Mouse (Mus musculus): Measurements from ENCODE around the gene Cope. TPM values are rescaled to one million over a fixed set of nuclear protein-coding genes. Genes with fewer than 3 reads are reported as not detected.

The Cope gene
- polyA plus RNA-seq (2015; fragmentation: Nextera tagmentation; extraction: Ambion mirVana) = 261 and 268 TPM in 2 replicates

GRCm38 (mm10) chr8:70302358-70302890 lies at the start of gene Cope, which contains the start of gene Ddx49:
TSS of gene Cope (plus strand) at chr8:70302518.
TSS of gene Ddx49 (minus strand) at chr8:70302489.
- H3K27me3 ChIP-seq (ENCODE audit: control insufficient read depth, insufficient read depth, low read depth, low read length) = no peaks in the 10 kb centered on the region
- peaks cover 16% of the 10 kb centered on the region for H3K36me3 ChIP-seq (ENCODE audit: control insufficient read depth, insufficient read depth, low read length)
- H3K4me2 ChIP-seq (ENCODE audit: low read length) = peak within 1 kb of the TSS; percentile 96
- ATAC-seq = peak; percentile 92
- H3K4me3 ChIP-seq (ENCODE audit: low read depth, low read length) = peak within 1 kb of the TSS; percentile 85
- H3K9me3 ChIP-seq (replicated peaks; ENCODE audit: control insufficient read depth, low read length, poor library complexity, severe bottlenecking) = no peaks in the 10 kb centered on the region
- WGBS = under 1% methylated on average over 40 of the region's 40 CpGs
- peak within 1 kb of the TSS; percentile 78 for H3K9ac ChIP-seq (ENCODE audit: low read depth, low read length)
- H3K27ac ChIP-seq (ENCODE audit: low read length) = peak within 1 kb of the TSS; percentile 81
- peaks cover 24% of the 10 kb centered on the region for H3K4me1 ChIP-seq (ENCODE audit: control insufficient read depth, insufficient read depth, low read length)

- WGBS = 83% methylated on average over 1 of the region's 1 CpGs
- no peaks in the 10 kb centered on the region for H3K27me3 ChIP-seq (ENCODE audit: control insufficient read depth, insufficient read depth, low read depth, low read length)
- H3K9me3 ChIP-seq (replicated peaks; ENCODE audit: control insufficient read depth, low read length, poor library complexity, severe bottlenecking) = no peaks in the 10 kb centered on the region
- no peaks in the 10 kb centered on the region for H3K4me1 ChIP-seq (ENCODE audit: control insufficient read depth, insufficient read depth, low read length)
- no peak for ATAC-seq
- H3K4me3 ChIP-seq (ENCODE audit: low read depth, low read length) = no peak overlapping the region
- H3K4me2 ChIP-seq (ENCODE audit: low read length) = no peak overlapping the region
- no peak overlapping the region for H3K27ac ChIP-seq (ENCODE audit: low read length)
- peaks cover 64% of the 10 kb centered on the region for H3K36me3 ChIP-seq (ENCODE audit: control insufficient read depth, insufficient read depth, low read length)
- no peak overlapping the region for H3K9ac ChIP-seq (ENCODE audit: low read depth, low read length)
Observed at GRCm38 (mm10) chr8:70254628-70255027, 47.7 kb upstream of the Cope start.

GRCm38 (mm10) chr8:70257456-70257855 lies 44.9 kb upstream of the Cope start:
- Histone ChIP-seq H3K27ac (ENCODE audit: low read length) (no peak overlapping the region), H3K4me1 (ENCODE audit: control insufficient read depth, insufficient read depth, low read length) (no peaks in the 10 kb centered on the region), H3K4me3 (ENCODE audit: low read depth, low read length) (no peak overlapping the region), H3K9ac (ENCODE audit: low read depth, low read length) (no peak overlapping the region), H3K4me2 (ENCODE audit: low read length) (no peak overlapping the region), H3K27me3 (ENCODE audit: control insufficient read depth, insufficient read depth, low read depth, low read length) (no peaks in the 10 kb centered on the region), H3K9me3 (replicated peaks; ENCODE audit: control insufficient read depth, low read length, poor library complexity, severe bottlenecking) (no peaks in the 10 kb centered on the region), H3K36me3 (ENCODE audit: control insufficient read depth, insufficient read depth, low read length) (peaks cover 66% of the 10 kb centered on the region)
- no peak for ATAC-seq
- 90% methylated on average over 3 of the region's 3 CpGs for WGBS

- Histone ChIP-seq H3K9me3 (replicated peaks; ENCODE audit: control insufficient read depth, low read length, poor library complexity, severe bottlenecking) (no peaks in the 10 kb centered on the region), H3K27ac (ENCODE audit: low read length) (no peak overlapping the region), H3K4me2 (ENCODE audit: low read length) (no peak overlapping the region), H3K27me3 (ENCODE audit: control insufficient read depth, insufficient read depth, low read depth, low read length) (no peaks in the 10 kb centered on the region), H3K4me3 (ENCODE audit: low read depth, low read length) (no peak overlapping the region), H3K4me1 (ENCODE audit: control insufficient read depth, insufficient read depth, low read length) (no peaks in the 10 kb centered on the region), H3K9ac (ENCODE audit: low read depth, low read length) (no peak overlapping the region), H3K36me3 (ENCODE audit: control insufficient read depth, insufficient read depth, low read length) (peaks cover 66% of the 10 kb centered on the region)
- ATAC-seq = no peak
- 95% methylated on average over 5 of the region's 5 CpGs for WGBS
Observed at GRCm38 (mm10) chr8:70258600-70258999, 43.7 kb upstream of the Cope start.

GRCm38 (mm10) chr8:70259043-70259442 lies 43.3 kb upstream of the Cope start:
- H3K4me3 ChIP-seq (ENCODE audit: low read depth, low read length) = no peak overlapping the region
- 98% methylated on average over 2 of the region's 2 CpGs for WGBS
- H3K4me1 ChIP-seq (ENCODE audit: control insufficient read depth, insufficient read depth, low read length) = no peaks in the 10 kb centered on the region
- no peak for ATAC-seq
- no peaks in the 10 kb centered on the region for H3K27me3 ChIP-seq (ENCODE audit: control insufficient read depth, insufficient read depth, low read depth, low read length)
- H3K36me3 ChIP-seq (ENCODE audit: control insufficient read depth, insufficient read depth, low read length) = peaks cover 71% of the 10 kb centered on the region
- H3K27ac ChIP-seq (ENCODE audit: low read length) = no peak overlapping the region
- H3K9me3 ChIP-seq (replicated peaks; ENCODE audit: control insufficient read depth, low read length, poor library complexity, severe bottlenecking) = no peaks in the 10 kb centered on the region
- no peak overlapping the region for H3K9ac ChIP-seq (ENCODE audit: low read depth, low read length)
- no peak overlapping the region for H3K4me2 ChIP-seq (ENCODE audit: low read length)

- H3K9ac ChIP-seq (ENCODE audit: low read depth, low read length) = no peak overlapping the region
- WGBS = 89% methylated on average over 3 of the region's 3 CpGs
- H3K4me1 ChIP-seq (ENCODE audit: control insufficient read depth, insufficient read depth, low read length) = no peaks in the 10 kb centered on the region
- no peak overlapping the region for H3K4me2 ChIP-seq (ENCODE audit: low read length)
- no peak overlapping the region for H3K4me3 ChIP-seq (ENCODE audit: low read depth, low read length)
- H3K27me3 ChIP-seq (ENCODE audit: control insufficient read depth, insufficient read depth, low read depth, low read length) = no peaks in the 10 kb centered on the region
- ATAC-seq = no peak
- H3K36me3 ChIP-seq (ENCODE audit: control insufficient read depth, insufficient read depth, low read length) = peaks cover 26% of the 10 kb centered on the region
- H3K9me3 ChIP-seq (replicated peaks; ENCODE audit: control insufficient read depth, low read length, poor library complexity, severe bottlenecking) = no peaks in the 10 kb centered on the region
- H3K27ac ChIP-seq (ENCODE audit: low read length) = no peak overlapping the region
Observed at GRCm38 (mm10) chr8:70267674-70268073, 34.6 kb upstream of the Cope start.

- H3K9ac ChIP-seq (ENCODE audit: low read depth, low read length) = no peak overlapping the region
Observed at GRCm38 (mm10) chr8:70268311-70268710, 34.0 kb upstream of the Cope start.

GRCm38 (mm10) chr8:70268799-70269565 lies 33.3 kb upstream of the Cope start:
- Histone ChIP-seq H3K27ac (ENCODE audit: low read length) (no peak overlapping the region), H3K9ac (ENCODE audit: low read depth, low read length) (no peak overlapping the region), H3K27me3 (ENCODE audit: control insufficient read depth, insufficient read depth, low read depth, low read length) (no peaks in the 10 kb centered on the region), H3K9me3 (replicated peaks; ENCODE audit: control insufficient read depth, low read length, poor library complexity, severe bottlenecking) (no peaks in the 10 kb centered on the region), H3K4me3 (ENCODE audit: low read depth, low read length) (no peak overlapping the region), H3K36me3 (ENCODE audit: control insufficient read depth, insufficient read depth, low read length) (peaks cover 15% of the 10 kb centered on the region), H3K4me1 (ENCODE audit: control insufficient read depth, insufficient read depth, low read length) (no peaks in the 10 kb centered on the region), H3K4me2 (ENCODE audit: low read length) (no peak overlapping the region)
- ATAC-seq = no peak; the same call in 1 of the 2 replicates
- WGBS = 61% methylated on average over 11 of the region's 11 CpGs

More at GRCm38 (mm10) chr8:70268311-70268710, 34.0 kb upstream of the Cope start:
- Histone ChIP-seq H3K27me3 (ENCODE audit: control insufficient read depth, insufficient read depth, low read depth, low read length) (no peaks in the 10 kb centered on the region), H3K36me3 (ENCODE audit: control insufficient read depth, insufficient read depth, low read length) (peaks cover 21% of the 10 kb centered on the region), H3K4me1 (ENCODE audit: control insufficient read depth, insufficient read depth, low read length) (no peaks in the 10 kb centered on the region), H3K4me3 (ENCODE audit: low read depth, low read length) (no peak overlapping the region), H3K4me2 (ENCODE audit: low read length) (no peak overlapping the region), H3K9me3 (replicated peaks; ENCODE audit: control insufficient read depth, low read length, poor library complexity, severe bottlenecking) (no peaks in the 10 kb centered on the region), H3K27ac (ENCODE audit: low read length) (no peak overlapping the region)
- WGBS = 33% methylated on average over 5 of the region's 5 CpGs
- peak; percentile 26; the same call in 1 of the 2 replicates for ATAC-seq

- no peak overlapping the region for H3K27ac ChIP-seq (ENCODE audit: low read length)
- no peaks in the 10 kb centered on the region for H3K4me1 ChIP-seq (ENCODE audit: control insufficient read depth, insufficient read depth, low read length)
- no peak overlapping the region for H3K4me2 ChIP-seq (ENCODE audit: low read length)
- no peaks in the 10 kb centered on the region for H3K27me3 ChIP-seq (ENCODE audit: control insufficient read depth, insufficient read depth, low read depth, low read length)
- no peaks in the 10 kb centered on the region for H3K9me3 ChIP-seq (replicated peaks; ENCODE audit: control insufficient read depth, low read length, poor library complexity, severe bottlenecking)
- H3K9ac ChIP-seq (ENCODE audit: low read depth, low read length) = no peak overlapping the region
- no peak for ATAC-seq
- WGBS = 64% methylated on average over 3 of the region's 3 CpGs
- no peak overlapping the region for H3K4me3 ChIP-seq (ENCODE audit: low read depth, low read length)
- H3K36me3 ChIP-seq (ENCODE audit: control insufficient read depth, insufficient read depth, low read length) = no peaks in the 10 kb centered on the region
Observed at GRCm38 (mm10) chr8:70272949-70273348, 29.4 kb upstream of the Cope start.
